Mouse (Mus musculus): ENCODE measurements around the gene Tmem63a. TPM values are rescaled to one million over a fixed set of nuclear protein-coding genes. Genes with fewer than 3 reads are reported as not detected.

The Tmem63a gene
- polyA plus RNA-seq, 1 experiment from 2014 or later, result 3.1 TPM

DNA sequence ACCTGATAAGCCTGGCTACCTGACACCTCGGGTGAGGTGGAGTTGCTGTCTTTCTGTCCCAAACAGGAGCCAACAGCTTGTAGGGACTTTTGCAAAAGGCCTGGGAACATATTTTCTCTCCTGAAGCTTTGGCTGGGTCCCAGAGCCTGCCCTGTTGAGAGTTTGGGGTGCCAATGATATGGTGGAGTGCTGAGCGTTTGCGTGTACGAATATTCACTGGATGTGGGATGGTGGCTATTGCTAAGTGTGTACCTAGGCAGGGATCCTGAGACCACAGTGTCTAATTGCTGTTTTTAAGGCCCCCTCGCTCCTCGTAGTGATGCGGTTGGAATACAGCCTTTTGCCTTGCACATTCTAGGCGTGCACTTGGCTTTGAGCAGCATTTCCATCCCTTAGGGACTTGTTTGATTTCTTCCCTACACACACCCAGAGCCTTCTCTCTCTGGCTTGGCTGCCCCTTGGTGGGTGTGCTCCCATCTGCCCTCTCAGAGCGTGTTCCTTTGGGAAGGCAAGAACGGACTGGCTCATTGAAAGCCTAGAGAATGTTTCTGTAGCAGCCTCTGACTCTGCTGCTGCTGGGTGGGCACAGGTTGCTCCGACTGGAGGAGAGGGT is 994 bp downstream of the Tmem63a start:
- no peaks in the 10 kb centered on the region for H3K9me3 ChIP-seq (replicated peaks; ENCODE audit: control insufficient read depth, low read length)
- no peak overlapping the region for H3K9ac ChIP-seq (replicated peaks; ENCODE audit: low read length)
- DNase-seq (ENCODE audit: low spot score) (no peak), ATAC-seq (replicated peaks; ENCODE audit: insufficient number of reproducible peaks, low FRiP score, low TSS enrichment, low read depth) (no peak)
- H3K4me1 ChIP-seq (ENCODE audit: control insufficient read depth, insufficient read depth, low read length), result no peaks in the 10 kb centered on the region; the same call in 1 of the 2 replicates
- peaks cover 21% of the 10 kb centered on the region for H3K27me3 ChIP-seq (ENCODE audit: control insufficient read depth, insufficient read depth, low read length)
- peak overlapping the region; percentile 92 for H3K4me2 ChIP-seq (ENCODE audit: low read depth, low read length)
- 41% methylated on average over 11 of the region's 11 CpGs for WGBS
- no peak overlapping the region for H3K27ac ChIP-seq (replicated peaks; ENCODE audit: low read depth, low read length)
- H3K36me3 ChIP-seq (replicated peaks; ENCODE audit: control insufficient read depth, insufficient read depth, low read depth, low read length), result no peaks in the 10 kb centered on the region
- H3K4me3 ChIP-seq (ENCODE audit: low read depth, low read length), result peak overlapping the region; percentile 79

DNA sequence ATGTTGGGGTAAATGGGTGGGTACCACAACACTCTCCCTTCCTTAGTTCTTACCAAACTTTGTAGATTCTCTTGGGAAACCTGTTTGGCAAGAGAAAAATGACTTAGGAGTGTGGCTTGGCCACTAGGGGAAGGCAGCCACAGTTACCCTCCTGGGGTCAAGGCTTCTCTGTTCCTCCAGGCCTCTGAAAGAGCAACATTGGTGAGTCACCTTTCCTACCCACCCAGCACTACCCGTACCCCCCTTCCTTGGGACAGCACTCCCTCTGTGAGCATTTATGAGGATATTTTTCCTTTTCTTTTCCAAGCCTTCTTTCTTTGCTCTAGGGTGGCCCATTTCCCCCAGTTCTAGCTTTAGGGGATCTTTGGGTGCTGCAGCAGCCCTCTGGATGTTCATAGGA is 1.8 kb downstream of the Tmem63a start:
- 67% methylated on average over 1 of the region's 1 CpGs for WGBS
- Histone ChIP-seq H3K27me3 (ENCODE audit: control insufficient read depth, insufficient read depth, low read length) (peaks cover 20% of the 10 kb centered on the region), H3K9ac (replicated peaks; ENCODE audit: low read length) (no peak overlapping the region), H3K27ac (replicated peaks; ENCODE audit: low read depth, low read length) (no peak overlapping the region), H3K4me1 (ENCODE audit: control insufficient read depth, insufficient read depth, low read length) (no peaks in the 10 kb centered on the region; the same call in 1 of the 2 replicates), H3K36me3 (replicated peaks; ENCODE audit: control insufficient read depth, insufficient read depth, low read depth, low read length) (no peaks in the 10 kb centered on the region), H3K4me2 (ENCODE audit: low read depth, low read length) (no peak overlapping the region), H3K4me3 (ENCODE audit: low read depth, low read length) (no peak overlapping the region), H3K9me3 (replicated peaks; ENCODE audit: control insufficient read depth, low read length) (no peaks in the 10 kb centered on the region)
- no peak for DNase-seq (ENCODE audit: low spot score)
- no peak for ATAC-seq (replicated peaks; ENCODE audit: insufficient number of reproducible peaks, low FRiP score, low TSS enrichment, low read depth)

DNA sequence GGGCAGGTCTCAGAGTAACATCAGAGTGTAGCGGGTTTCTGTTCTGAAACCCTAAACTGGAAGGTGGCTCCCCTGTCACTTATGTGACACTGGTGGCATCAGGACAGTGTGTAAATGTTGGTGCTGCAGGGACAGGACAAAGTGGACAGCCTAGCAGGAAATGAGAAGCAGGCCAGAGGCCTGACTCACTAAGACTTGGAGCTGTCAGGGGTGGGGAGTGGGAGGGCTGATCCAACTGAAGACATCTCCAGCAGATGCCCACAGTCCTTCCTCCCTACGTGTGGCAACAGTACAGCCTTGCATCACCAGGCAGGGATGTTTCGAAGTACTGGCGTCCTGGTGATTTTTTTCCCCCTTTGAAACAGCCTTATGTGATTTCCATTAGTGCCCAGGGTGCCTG is 2.4 kb downstream of the Tmem63a start:
- no peaks in the 10 kb centered on the region for H3K9me3 ChIP-seq (replicated peaks; ENCODE audit: control insufficient read depth, low read length)
- no peak overlapping the region for H3K9ac ChIP-seq (replicated peaks; ENCODE audit: low read length)
- WGBS, result 77% methylated on average over 4 of the region's 4 CpGs
- no peaks in the 10 kb centered on the region for H3K36me3 ChIP-seq (replicated peaks; ENCODE audit: control insufficient read depth, insufficient read depth, low read depth, low read length)
- no peak for DNase-seq (ENCODE audit: low spot score)
- ATAC-seq (replicated peaks; ENCODE audit: insufficient number of reproducible peaks, low FRiP score, low TSS enrichment, low read depth), result no peak
- no peak overlapping the region for H3K4me2 ChIP-seq (ENCODE audit: low read depth, low read length)
- no peak overlapping the region for H3K4me3 ChIP-seq (ENCODE audit: low read depth, low read length)
- H3K27ac ChIP-seq (replicated peaks; ENCODE audit: low read depth, low read length), result no peak overlapping the region
- H3K4me1 ChIP-seq (ENCODE audit: control insufficient read depth, insufficient read depth, low read length), result no peaks in the 10 kb centered on the region; the same call in 1 of the 2 replicates
- peaks cover 20% of the 10 kb centered on the region for H3K27me3 ChIP-seq (ENCODE audit: control insufficient read depth, insufficient read depth, low read length)

DNA sequence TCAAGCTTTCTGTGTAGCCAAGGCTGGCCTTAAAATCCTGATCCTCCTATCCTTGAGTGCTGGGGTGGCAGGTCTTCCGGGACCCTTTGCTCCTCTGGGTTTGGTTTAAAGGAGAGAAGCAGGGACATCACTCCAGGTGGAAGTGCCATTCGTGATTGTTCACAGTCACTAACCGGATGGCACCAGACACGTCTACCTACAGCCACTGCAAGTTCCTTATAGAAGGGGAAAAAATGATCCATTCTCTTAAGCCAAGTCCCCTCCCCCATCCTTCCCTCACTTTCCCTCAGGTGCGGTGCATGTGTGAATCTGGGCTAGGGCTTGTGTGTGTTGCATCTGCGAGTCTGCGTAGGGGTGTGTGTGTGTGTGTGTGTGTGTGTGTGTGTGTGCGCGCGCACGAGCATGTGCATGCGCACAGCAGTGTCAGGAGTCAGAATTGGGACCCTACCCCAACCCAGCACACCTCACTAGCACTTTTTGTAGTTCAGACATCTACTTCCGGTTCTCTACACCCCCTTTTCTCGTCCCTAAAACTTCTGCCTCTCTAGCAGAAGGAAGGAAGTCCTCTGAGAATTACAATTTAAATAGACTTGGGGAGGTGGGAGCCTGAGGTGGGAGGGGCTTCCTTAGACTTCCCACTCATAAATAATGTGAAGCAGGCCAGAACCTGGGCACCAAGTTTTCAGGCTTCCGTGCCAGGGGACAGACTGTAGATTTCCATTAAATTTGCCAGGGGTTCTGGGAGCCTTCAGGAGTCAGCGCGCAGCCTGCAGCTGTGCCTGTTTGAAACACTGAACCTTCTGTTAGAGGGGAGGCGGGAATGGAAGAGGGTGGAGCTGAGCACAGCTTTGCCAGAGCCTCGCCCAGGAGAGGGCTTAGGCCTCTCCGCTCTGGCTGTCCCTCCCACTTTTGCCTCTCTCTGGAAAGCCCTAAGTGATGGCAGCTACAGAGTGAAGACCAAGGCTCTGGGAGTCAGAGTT is 3.1 kb downstream of the Tmem63a start:
- Histone ChIP-seq H3K4me3 (ENCODE audit: low read depth, low read length) (no peak overlapping the region; the same call in 1 of the 2 replicates), H3K27ac (replicated peaks; ENCODE audit: low read depth, low read length) (no peak overlapping the region), H3K4me2 (ENCODE audit: low read depth, low read length) (peak overlapping the region; percentile 8; the same call in 1 of the 2 replicates), H3K9me3 (replicated peaks; ENCODE audit: control insufficient read depth, low read length) (no peaks in the 10 kb centered on the region), H3K4me1 (ENCODE audit: control insufficient read depth, insufficient read depth, low read length) (no peaks in the 10 kb centered on the region; the same call in 1 of the 2 replicates), H3K36me3 (replicated peaks; ENCODE audit: control insufficient read depth, insufficient read depth, low read depth, low read length) (no peaks in the 10 kb centered on the region), H3K27me3 (ENCODE audit: control insufficient read depth, insufficient read depth, low read length) (peaks cover 20% of the 10 kb centered on the region), H3K9ac (replicated peaks; ENCODE audit: low read length) (peak overlapping the region; percentile 25)
- DNase-seq (ENCODE audit: low spot score) (peak; percentile 77), ATAC-seq (replicated peaks; ENCODE audit: insufficient number of reproducible peaks, low FRiP score, low TSS enrichment, low read depth) (peak; percentile 84)
- 20% methylated on average over 20 of the region's 20 CpGs for WGBS

DNA sequence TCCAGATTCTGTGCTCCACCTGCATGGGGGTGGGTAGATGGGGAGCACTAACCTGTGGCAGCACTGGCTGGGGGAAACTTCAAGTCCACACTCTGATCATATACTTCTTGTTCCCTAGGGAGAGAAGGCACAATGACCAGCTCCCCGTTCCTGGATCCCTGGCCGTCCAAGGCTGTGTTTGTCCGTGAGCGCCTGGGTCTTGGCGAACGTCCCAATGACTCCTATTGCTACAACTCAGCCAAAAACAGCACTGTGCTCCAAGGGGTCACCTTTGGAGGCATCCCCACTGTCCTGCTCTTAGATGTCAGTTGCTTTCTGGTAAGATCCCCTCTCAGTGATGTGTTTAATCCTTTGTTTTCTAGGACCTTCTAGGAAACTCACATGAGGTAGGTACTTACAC is 4.3 kb downstream of the Tmem63a start:
- no peaks in the 10 kb centered on the region; the same call in 1 of the 2 replicates for H3K4me1 ChIP-seq (ENCODE audit: control insufficient read depth, insufficient read depth, low read length)
- 88% methylated on average over 6 of the region's 6 CpGs for WGBS
- no peak overlapping the region for H3K4me3 ChIP-seq (ENCODE audit: low read depth, low read length)
- H3K9me3 ChIP-seq (replicated peaks; ENCODE audit: control insufficient read depth, low read length), result no peaks in the 10 kb centered on the region
- DNase-seq (ENCODE audit: low spot score), result no peak
- H3K36me3 ChIP-seq (replicated peaks; ENCODE audit: control insufficient read depth, insufficient read depth, low read depth, low read length), result no peaks in the 10 kb centered on the region
- no peak for ATAC-seq (replicated peaks; ENCODE audit: insufficient number of reproducible peaks, low FRiP score, low TSS enrichment, low read depth)
- no peak overlapping the region for H3K27ac ChIP-seq (replicated peaks; ENCODE audit: low read depth, low read length)
- H3K9ac ChIP-seq (replicated peaks; ENCODE audit: low read length), result no peak overlapping the region
- no peak overlapping the region for H3K4me2 ChIP-seq (ENCODE audit: low read depth, low read length)
- H3K27me3 ChIP-seq (ENCODE audit: control insufficient read depth, insufficient read depth, low read length), result peaks cover 13% of the 10 kb centered on the region

DNA sequence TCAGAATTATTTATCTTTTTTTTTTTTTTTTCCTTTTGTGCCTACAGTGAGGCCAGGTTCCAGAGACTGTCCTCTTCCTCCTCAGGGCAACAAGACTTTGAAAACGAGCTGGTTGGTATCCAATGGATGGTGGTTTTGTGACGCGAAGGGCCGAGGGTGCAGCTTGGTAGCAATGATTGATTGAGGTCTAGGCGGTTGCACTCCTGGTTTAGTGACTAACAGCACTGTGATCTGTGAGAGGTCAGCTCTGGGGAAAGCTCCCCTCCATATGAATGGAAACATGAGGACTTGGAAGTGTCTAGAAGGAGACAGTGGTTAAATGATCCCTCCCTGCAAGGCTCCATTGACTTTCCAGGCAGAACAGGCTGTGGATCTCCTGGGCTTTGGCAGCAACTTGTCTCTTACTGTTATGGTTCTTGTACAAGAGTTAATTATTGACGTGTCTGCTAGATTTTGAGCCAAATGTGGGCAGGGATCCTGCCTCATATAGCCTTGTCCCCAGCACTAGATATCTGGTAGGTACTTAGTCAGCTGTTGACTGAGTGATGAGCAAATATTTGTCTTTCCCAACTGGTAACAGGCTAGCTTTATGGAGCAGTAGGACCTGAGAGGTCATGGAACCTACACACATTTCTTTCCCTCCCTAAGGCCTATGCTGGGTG is 10.1 kb downstream of the Tmem63a start:
- Histone ChIP-seq H3K4me1 (ENCODE audit: control insufficient read depth, insufficient read depth, low read length) (no peaks in the 10 kb centered on the region), H3K36me3 (replicated peaks; ENCODE audit: control insufficient read depth, insufficient read depth, low read depth, low read length) (no peaks in the 10 kb centered on the region), H3K27me3 (ENCODE audit: control insufficient read depth, insufficient read depth, low read length) (no peaks in the 10 kb centered on the region), H3K9me3 (replicated peaks; ENCODE audit: control insufficient read depth, low read length) (no peaks in the 10 kb centered on the region), H3K4me3 (ENCODE audit: low read depth, low read length) (no peak overlapping the region), H3K27ac (replicated peaks; ENCODE audit: low read depth, low read length) (no peak overlapping the region), H3K9ac (replicated peaks; ENCODE audit: low read length) (no peak overlapping the region), H3K4me2 (ENCODE audit: low read depth, low read length) (no peak overlapping the region)
- WGBS, result 82% methylated on average over 6 of the region's 6 CpGs
- ATAC-seq (replicated peaks; ENCODE audit: insufficient number of reproducible peaks, low FRiP score, low TSS enrichment, low read depth) (no peak), DNase-seq (ENCODE audit: low spot score) (no peak)

DNA sequence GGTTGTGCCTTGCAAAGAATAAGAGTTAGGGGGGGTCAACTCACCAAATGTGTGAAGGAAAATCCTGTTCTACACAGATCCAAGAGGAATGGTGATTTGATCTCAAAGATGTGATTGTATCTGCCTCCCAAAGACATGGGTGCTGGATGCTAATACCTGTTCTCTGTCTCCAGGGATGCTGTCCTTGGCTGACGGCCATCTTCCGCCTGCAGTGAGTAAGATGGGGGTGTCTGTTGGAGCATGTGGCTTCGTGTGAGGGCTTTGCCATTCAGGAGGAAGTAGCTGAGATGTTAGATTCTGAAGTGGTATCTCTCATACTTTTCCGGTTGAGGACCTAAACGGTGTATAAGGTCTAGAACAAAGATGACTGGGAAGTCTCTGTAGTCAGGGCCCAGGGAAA is 10.7 kb downstream of the Tmem63a start:
- no peak for DNase-seq (ENCODE audit: low spot score)
- Histone ChIP-seq H3K4me2 (ENCODE audit: low read depth, low read length) (no peak overlapping the region), H3K4me1 (ENCODE audit: control insufficient read depth, insufficient read depth, low read length) (no peaks in the 10 kb centered on the region), H3K27ac (replicated peaks; ENCODE audit: low read depth, low read length) (no peak overlapping the region), H3K36me3 (replicated peaks; ENCODE audit: control insufficient read depth, insufficient read depth, low read depth, low read length) (no peaks in the 10 kb centered on the region), H3K4me3 (ENCODE audit: low read depth, low read length) (no peak overlapping the region), H3K27me3 (ENCODE audit: control insufficient read depth, insufficient read depth, low read length) (no peaks in the 10 kb centered on the region), H3K9ac (replicated peaks; ENCODE audit: low read length) (no peak overlapping the region), H3K9me3 (replicated peaks; ENCODE audit: control insufficient read depth, low read length) (no peaks in the 10 kb centered on the region)
- 94% methylated on average over 5 of the region's 5 CpGs for WGBS
- ATAC-seq (replicated peaks; ENCODE audit: insufficient number of reproducible peaks, low FRiP score, low TSS enrichment, low read depth), result no peak
